31 mouse cellular contexts compared by ENCODE assay signal in the genomic region with DNA sequence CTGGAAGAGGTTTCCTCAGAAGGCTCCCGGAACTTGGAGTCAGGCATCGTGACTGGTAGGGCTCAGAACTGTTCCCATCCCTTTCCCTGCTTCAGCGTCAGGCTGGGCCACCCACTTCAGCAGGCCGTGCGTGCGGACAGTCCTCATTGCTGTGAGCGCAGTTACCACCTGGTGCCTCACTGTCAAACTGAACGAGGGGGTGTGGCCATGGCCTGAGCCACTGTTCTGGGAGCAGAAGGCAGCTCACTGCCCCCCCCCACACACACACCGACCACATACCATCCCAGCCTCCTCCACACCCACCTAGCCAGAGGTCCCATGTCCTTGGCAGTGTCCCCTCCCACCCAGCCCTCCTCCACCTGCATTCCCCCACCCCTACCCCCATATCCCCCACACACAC. TPM values are rescaled to one million over a fixed set of nuclear protein-coding genes. Genes with fewer than 3 reads are reported as not detected.
DNase-seq lines count a peak whose midpoint lies in the region; ATAC-seq and TF ChIP-seq lines count a peak whose summit lies in the region.
"Had no signal": no experiment of that assay in that cellular context is flagged by ENCODE, and none has a peak within 500 bp of the region (broad histone marks: within the 10 kb centered on the region; RNA-seq: fewer than 3 reads in every experiment).

No protein-coding gene starts in this region.

- peaks cover 54% of the 10 kb centered on the region for H3K36me3 ChIP-seq in forebrain, embryonic 10.5 days (replicated peaks)
- H3K36me3 ChIP-seq in forebrain, embryonic 12.5 days (replicated peaks), result peaks cover 24% of the 10 kb centered on the region
- H3K36me3 ChIP-seq in kidney, embryonic 16.5 days (ENCODE audit: insufficient read depth, low read length), result peaks cover 31% of the 10 kb centered on the region
- peaks cover 10% of the 10 kb centered on the region for H3K36me3 ChIP-seq in myocyte (ENCODE audit: control insufficient read depth, insufficient read depth)
- H3K36me3 ChIP-seq: neural tube, embryonic 15.5 days had no signal

- H3K4me1 ChIP-seq in forebrain, embryonic 10.5 days, result no peaks in the 10 kb centered on the region
- H3K4me1 ChIP-seq in forebrain, embryonic 12.5 days, result no peaks in the 10 kb centered on the region
- H3K4me1 ChIP-seq in kidney, embryonic 16.5 days (ENCODE audit: insufficient read depth, low read length), result 0 out of 2 replicates have a peak, but pooled peaks cover 9% of the 10 kb centered on the region
- H3K4me1 ChIP-seq: limb, embryonic 15.5 days; midbrain, embryonic 10.5 days; neural tube, embryonic 15.5 days; stomach, embryonic 15.5 days had no signal

- H3K9me3 ChIP-seq in forebrain, embryonic 10.5 days, result no peaks in the 10 kb centered on the region
- no peaks in the 10 kb centered on the region for H3K9me3 ChIP-seq in forebrain, embryonic 12.5 days
- H3K9me3 ChIP-seq in kidney, embryonic 16.5 days (ENCODE audit: low read length), result no peaks in the 10 kb centered on the region
- H3K9me3 ChIP-seq: limb, embryonic 15.5 days; midbrain, embryonic 10.5 days; neural tube, embryonic 15.5 days; stomach, embryonic 15.5 days had no signal

- no peak overlapping the region for H3K4me3 ChIP-seq in forebrain, embryonic 10.5 days
- H3K4me3 ChIP-seq in forebrain, embryonic 12.5 days (replicated peaks), result no peak overlapping the region
- H3K4me3 ChIP-seq in kidney, embryonic 16.5 days (ENCODE audit: low read length), result no peak overlapping the region
- H3K4me3 ChIP-seq in myocyte, result no peak overlapping the region
- H3K4me3 ChIP-seq: limb, embryonic 15.5 days; midbrain, embryonic 10.5 days; neural tube, embryonic 15.5 days; stomach, embryonic 15.5 days had no signal

- 0 out of 2 replicates have a peak overlapping the region, but pooled peaks have one; percentile 33 for H3K27ac ChIP-seq in forebrain, embryonic 10.5 days
- no peak overlapping the region for H3K27ac ChIP-seq in forebrain, embryonic 12.5 days
- H3K27ac ChIP-seq in kidney, embryonic 16.5 days (ENCODE audit: low read length), result no peak overlapping the region
- H3K27ac ChIP-seq: limb, embryonic 15.5 days; liver, embryonic 14.5 days; midbrain, embryonic 10.5 days; neural tube, embryonic 15.5 days; stomach, embryonic 15.5 days had no signal

- ATAC-seq in forebrain, embryonic 12.5 days (ENCODE audit: low FRiP score), result no peak
- peak; percentile 57 for ATAC-seq in kidney, embryonic 16.5 days (ENCODE audit: low FRiP score, low TSS enrichment)
- ATAC-seq: forebrain, postnatal 0 days; hindbrain, embryonic 16.5 days; intestine, embryonic 16.5 days had no signal

- H3K4me2 ChIP-seq in forebrain, embryonic 12.5 days, result no peak overlapping the region
- no peak overlapping the region for H3K4me2 ChIP-seq in kidney, embryonic 16.5 days (replicated peaks; ENCODE audit: low read depth, low read length)
- no peak overlapping the region for H3K4me2 ChIP-seq in myocyte (ENCODE audit: low read depth)
- H3K4me2 ChIP-seq: limb, embryonic 15.5 days; lung, embryonic 14.5 days; neural tube, embryonic 15.5 days; stomach, embryonic 15.5 days had no signal

- WGBS in forebrain, embryonic 10.5 days, result 87% methylated on average over 9 of the region's 9 CpGs
- WGBS in forebrain, embryonic 12.5 days, result 81% methylated on average over 9 of the region's 9 CpGs
- WGBS in kidney, embryonic 16.5 days, result 59% methylated on average over 9 of the region's 9 CpGs

- peak; percentile 33 for TF ChIP-seq POLR2A in myocyte (IDR thresholded peaks at IDR 0.05; ENCODE audit: insufficient read length, low read depth)

- H3K9ac ChIP-seq in forebrain, embryonic 12.5 days, result no peak overlapping the region
- H3K9ac ChIP-seq in kidney, embryonic 16.5 days (replicated peaks; ENCODE audit: low read length), result no peak overlapping the region
- H3K9ac ChIP-seq: forebrain, postnatal 0 days; limb, embryonic 15.5 days; liver, embryonic 14.5 days; lung, embryonic 14.5 days; neural tube, embryonic 15.5 days; stomach, embryonic 15.5 days had no signal

- H3ac ChIP-seq in myocyte (ENCODE audit: control insufficient read depth, insufficient read length), result no peak overlapping the region

- DNase-seq in forebrain, embryonic 10.5 days (ENCODE audit: extremely low spot score, low spot score), result no peak
- no peak for DNase-seq in kidney, postnatal 14 days
- peak; percentile 45 for DNase-seq in ZHBTc4 (ENCODE audit: low read depth, low spot score)
- DNase-seq in adrenal gland, postnatal 36 days, result no peak
- DNase-seq in cerebellum, adult 9-11 months, result no peak
- DNase-seq: cerebellum, adult 11 months; cerebellum, postnatal 10 days; forebrain, postnatal 0 days; gastrocnemius, postnatal 14 days; heart, adult 18-20 months; kidney, postnatal 36 days; lung, embryonic 14.5 days; right cerebral cortex, adult 18-20 months had no signal

- H3K79me2 ChIP-seq in myocyte (ENCODE audit: control insufficient read depth, insufficient read depth), result no peaks in the 10 kb centered on the region

- H3K27me3 ChIP-seq in forebrain, embryonic 10.5 days (ENCODE audit: poor library complexity, severe bottlenecking), result no peaks in the 10 kb centered on the region
- H3K27me3 ChIP-seq in forebrain, embryonic 12.5 days, result no peaks in the 10 kb centered on the region
- no peaks in the 10 kb centered on the region for H3K27me3 ChIP-seq in kidney, embryonic 16.5 days (ENCODE audit: insufficient read depth, low read length)
- no peaks in the 10 kb centered on the region for H3K27me3 ChIP-seq in myocyte (ENCODE audit: control insufficient read depth, insufficient read depth, insufficient read length)
- H3K27me3 ChIP-seq: limb, embryonic 15.5 days; neural tube, embryonic 15.5 days; stomach, embryonic 15.5 days had no signal

TF ChIP-seq in myocyte, 11 proteins besides CTCF, POLR2A, EP300 and RAD21:
- TF ChIP-seq REST (IDR thresholded peaks at IDR 0.05; ENCODE audit: insufficient read depth, insufficient read length) (no peak), E2F4 (IDR thresholded peaks at IDR 0.05; ENCODE audit: insufficient read depth) (no peak), POLR2AphosphoS2 (IDR thresholded peaks at IDR 0.05; ENCODE audit: insufficient read length, low read depth) (peak; percentile 36), USF1 (IDR thresholded peaks at IDR 0.05; ENCODE audit: low read depth) (no peak), SRF (IDR thresholded peaks at IDR 0.05; ENCODE audit: control insufficient read depth, insufficient read length, low read depth) (no peak)

RNA-seq across cellular contexts. Expression of gene Ldlrad2, which starts 4.5 kb away (rescaled TPM):
- not detected in 2 replicates for polyA plus RNA-seq in forebrain, embryonic 10.5 days (2016; fragmentation: Nextera tagmentation; extraction: Ambion mirVana)
- not detected in 2 replicates for polyA plus RNA-seq in forebrain, embryonic 12.5 days (2016; fragmentation: Nextera tagmentation; extraction: Ambion mirVana)
- not detected in 2 replicates for polyA plus RNA-seq in kidney, embryonic 16.5 days (2015; fragmentation: Nextera tagmentation; extraction: Ambion mirVana)
- not detected for polyA plus RNA-seq in myocyte (2012; fragmentation: generic; extraction: Trizol)
- total RNA-seq in adrenal gland, postnatal 36 days (2021), result not detected
- total RNA-seq: adrenal gland, postnatal 4 days; forebrain, postnatal 0 days; gastrocnemius, postnatal 14 days; heart, adult 18-20 months; hematopoietic stem cell, adult 5-6 weeks; layer of hippocampus, adult 8-10 months; left cerebral cortex, adult 18-20 months; left cerebral cortex, postnatal 25 days; midbrain, postnatal 0 days had no signal
- polyA plus RNA-seq: forebrain, postnatal 0 days; heart, embryonic 14.5 days; intestine, embryonic 16.5 days; liver, embryonic 14.5 days; lung, embryonic 14.5 days; midbrain, embryonic 10.5 days; neural tube, embryonic 15.5 days; stomach, embryonic 15.5 days; thymus, postnatal 0 days had no signal

RNA-seq across cellular contexts. Expression of gene Usp48, which starts 23.7 kb away (rescaled TPM):
- polyA plus RNA-seq in forebrain, embryonic 10.5 days (2016; fragmentation: Nextera tagmentation; extraction: Ambion mirVana), result 72.0 and 75.9 TPM in 2 replicates
- 85.1 and 87.1 TPM in 2 replicates for polyA plus RNA-seq in forebrain, embryonic 12.5 days (2016; fragmentation: Nextera tagmentation; extraction: Ambion mirVana)
- polyA plus RNA-seq in kidney, embryonic 16.5 days (2015; fragmentation: Nextera tagmentation; extraction: Ambion mirVana), result 62.9 and 69.8 TPM in 2 replicates
- polyA plus RNA-seq in myocyte (2012; fragmentation: generic; extraction: Trizol), result 14.2 TPM
- total RNA-seq in adrenal gland, postnatal 36 days (2021), result 100 to 1,000 TPM; 100 to 116 TPM
